Mouse (Mus musculus): ENCODE data around the gene Ccdc78.

Ccdc78 gene

GRCm38 (mm10) chr17:25783861-25784574 lies 2.4 kb upstream of the Ccdc78 start:
- DNase-seq: no peak

DNA sequence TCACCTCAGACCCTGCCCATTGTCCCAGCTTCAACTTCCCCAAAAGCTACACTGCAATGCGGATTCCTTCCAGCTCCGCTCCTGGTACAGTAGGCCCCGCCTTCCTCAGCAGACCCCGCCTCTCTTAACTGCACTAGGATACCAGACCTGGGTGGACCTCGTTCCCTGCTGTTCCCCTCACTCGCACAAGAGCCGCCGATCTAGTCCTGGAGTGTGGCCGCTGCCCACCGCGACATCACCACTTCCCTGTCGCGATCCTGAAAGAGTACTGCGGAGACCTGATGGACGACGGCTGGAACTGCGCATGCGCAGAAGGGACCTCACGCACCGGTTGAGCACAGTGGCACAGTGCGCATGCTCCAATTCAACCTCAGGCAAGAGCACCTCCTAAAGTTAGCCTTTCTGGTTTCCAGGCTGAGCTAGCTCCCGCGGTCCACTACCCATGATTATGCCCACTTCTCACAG lies 1.1 kb upstream of the Ccdc78 start, which contains the start of gene Haghl:
Gene Haghl, minus strand, starts transcription at position 393 of the 465 bp plus-strand sequence.
- DNase-seq: peak; percentile 96 to 99

GRCm38 (mm10) chr17:25786781-25787504 lies 563 bp downstream of the Ccdc78 start:
- peak in 1 of 2 experiments; percentile 12 for DNase-seq

DNA sequence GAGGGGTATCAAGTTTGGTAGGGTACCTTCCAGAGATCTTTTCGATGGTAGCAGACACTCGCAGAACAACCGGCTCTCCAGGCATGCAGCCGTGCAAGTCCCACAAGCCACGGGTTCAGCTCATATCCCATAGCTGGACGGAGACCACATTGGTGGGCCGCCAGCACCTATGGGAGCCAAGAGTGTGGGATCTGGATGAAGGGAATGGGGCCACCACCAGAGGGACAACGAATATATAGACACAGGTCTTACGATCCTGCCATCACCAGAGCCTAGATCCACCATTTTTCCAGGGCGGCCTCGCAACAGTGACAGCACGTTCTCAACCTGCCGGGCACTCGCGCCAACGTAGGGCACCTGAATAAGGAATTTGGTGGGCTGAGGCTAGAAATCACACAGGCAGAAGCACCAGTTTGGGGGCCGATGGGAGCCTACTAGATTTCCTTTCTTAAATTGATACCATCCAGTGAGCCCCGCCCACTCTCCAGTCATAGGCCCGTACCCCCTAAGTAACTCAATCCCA lies 5.0 kb downstream of the Ccdc78 start:
- DNase-seq: peak in 1 of 2 experiments; percentile 28

DNA sequence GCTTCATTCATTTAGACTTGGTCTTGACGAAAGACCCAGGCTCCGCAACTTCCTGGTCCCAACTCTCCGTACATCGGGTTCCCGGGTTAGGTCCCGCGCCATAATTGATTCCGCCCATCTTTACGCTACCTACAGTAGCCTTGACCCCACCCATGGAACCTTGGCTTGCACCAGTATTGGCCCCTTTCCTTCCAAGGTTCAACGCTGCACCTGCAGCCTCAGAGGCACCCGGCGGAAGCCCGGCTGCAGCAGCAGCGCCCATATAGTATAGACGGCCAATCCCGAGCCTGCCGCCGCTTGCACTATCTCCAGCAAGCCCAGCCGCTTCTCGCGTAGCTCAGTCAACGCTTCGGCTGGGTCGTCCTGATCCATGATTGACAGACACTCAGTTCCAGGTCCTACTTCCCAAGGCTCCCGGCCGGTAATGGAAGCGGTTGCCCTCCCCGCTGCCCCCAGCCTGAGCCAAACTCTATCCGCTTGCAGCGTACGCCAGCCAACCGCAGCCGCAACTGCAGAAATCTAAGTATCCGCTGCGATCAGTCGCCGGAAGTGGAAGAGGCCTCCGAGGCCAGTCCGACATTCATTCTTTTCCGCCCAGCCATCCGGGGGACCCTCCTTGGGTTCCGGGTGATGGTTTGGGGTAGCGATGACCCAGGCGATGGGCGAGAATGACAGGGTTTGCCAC lies 5.6 kb downstream of the Ccdc78 start:
- DNase-seq: peak; percentile 79 to 90

DNA sequence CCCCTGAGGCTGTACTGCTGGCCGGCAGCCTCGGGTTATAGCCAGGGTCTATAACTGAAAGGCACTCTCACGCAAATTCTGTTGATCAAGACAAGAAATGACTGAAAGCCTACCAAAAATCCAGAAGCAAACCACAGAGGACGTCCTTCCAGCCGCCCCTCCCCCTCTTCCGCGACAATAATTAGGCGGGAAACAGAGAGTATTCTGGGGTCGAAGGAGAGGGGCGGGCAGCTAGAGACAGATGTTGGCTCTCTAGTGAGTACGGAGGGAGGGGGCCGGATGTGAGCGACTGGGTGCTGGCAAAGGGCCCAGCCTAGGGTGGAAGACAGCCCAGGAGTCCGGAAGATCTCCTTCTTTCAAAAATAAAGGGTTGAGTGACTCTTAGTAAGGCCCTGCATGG lies 6.2 kb downstream of the Ccdc78 start, which contains the start of gene Fam173a:
Gene Fam173a, minus strand, starts transcription at position 287 of the 400 bp plus-strand sequence.
- peak in 1 of 2 experiments; percentile 62 for DNase-seq

- DNase-seq: peak; percentile 22 to 27
Observed at GRCm38 (mm10) chr17:25794197-25794596, 7.8 kb downstream of the Ccdc78 start.

DNA sequence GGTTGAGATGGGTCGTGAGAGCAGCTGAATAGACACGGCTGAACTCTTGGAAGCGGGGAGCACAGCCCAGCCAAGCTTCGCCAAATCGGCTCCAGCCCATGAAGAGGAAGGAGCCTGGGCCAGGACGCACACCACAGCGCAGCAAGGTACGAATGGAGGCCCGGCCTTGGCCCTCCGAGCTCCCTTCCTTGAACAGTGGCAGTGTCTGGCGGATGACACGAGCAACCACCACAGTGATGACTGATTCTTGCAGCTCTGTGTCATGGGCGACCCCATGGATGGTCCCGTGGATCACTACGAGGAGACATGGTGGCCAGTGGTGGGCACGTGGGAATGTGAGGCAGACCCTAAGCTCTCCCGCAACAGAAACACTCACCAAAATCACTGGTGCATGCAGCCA lies 8.6 kb downstream of the Ccdc78 start:
- DNase-seq: no peak

DNA sequence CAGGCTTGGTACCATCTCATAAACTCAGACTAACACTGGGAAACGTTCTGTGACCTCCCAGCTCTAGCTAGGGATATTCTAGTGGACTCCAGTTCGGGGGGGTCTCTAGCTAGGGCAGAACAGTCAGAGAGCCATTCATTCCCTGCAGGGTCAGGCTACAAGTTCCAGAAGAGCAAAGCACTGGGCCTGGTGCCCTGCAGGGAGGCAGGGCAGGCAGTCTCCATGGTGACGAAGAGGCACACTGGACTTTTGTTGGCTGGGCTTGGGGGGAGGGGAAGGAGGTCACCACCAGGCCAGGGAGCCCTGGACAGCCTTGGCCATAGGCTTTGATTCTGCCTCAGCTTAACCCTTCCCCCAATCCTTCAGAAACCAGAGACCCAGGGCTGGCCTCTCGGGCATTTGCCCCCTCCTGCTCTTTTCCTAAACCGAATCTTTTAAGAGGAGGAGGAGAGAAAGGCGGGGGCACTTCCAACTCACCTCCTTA lies 9.3 kb downstream of the Ccdc78 start, which contains the start of gene AC134908.4:
Gene AC134908.4, minus strand, starts transcription at position 51 of the 484 bp plus-strand sequence.
- DNase-seq: peak; percentile 37 to 53

- peak in 1 of 2 experiments; percentile 45 for DNase-seq
Observed at GRCm38 (mm10) chr17:25796211-25796771, 9.9 kb downstream of the Ccdc78 start.

DNA sequence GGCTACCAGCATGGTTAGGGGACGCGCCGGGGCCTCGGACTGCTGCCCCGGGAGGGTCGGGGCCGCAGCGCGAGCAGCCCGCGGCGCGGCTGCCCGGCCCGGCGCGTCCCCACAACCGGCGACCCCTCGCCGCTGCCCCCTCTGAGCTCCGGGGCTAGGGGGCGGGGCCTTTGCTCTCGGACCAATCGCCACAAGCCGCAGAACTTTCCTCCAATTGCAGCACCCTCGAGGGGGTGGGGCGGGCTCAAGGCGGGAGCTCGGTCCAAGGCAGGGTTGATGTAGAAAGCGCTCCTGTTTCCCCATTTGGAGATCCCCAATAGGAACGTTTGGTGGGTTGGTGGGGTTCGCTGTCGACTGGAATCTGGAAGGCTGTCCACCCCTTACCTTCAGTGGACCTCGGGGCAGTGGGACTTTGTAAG lies 10.6 kb downstream of the Ccdc78 start, which contains the start of gene Metrn:
Gene Metrn, minus strand, starts transcription at position 186 of the 419 bp plus-strand sequence.
- DNase-seq: peak; percentile 73 to 81

DNA sequence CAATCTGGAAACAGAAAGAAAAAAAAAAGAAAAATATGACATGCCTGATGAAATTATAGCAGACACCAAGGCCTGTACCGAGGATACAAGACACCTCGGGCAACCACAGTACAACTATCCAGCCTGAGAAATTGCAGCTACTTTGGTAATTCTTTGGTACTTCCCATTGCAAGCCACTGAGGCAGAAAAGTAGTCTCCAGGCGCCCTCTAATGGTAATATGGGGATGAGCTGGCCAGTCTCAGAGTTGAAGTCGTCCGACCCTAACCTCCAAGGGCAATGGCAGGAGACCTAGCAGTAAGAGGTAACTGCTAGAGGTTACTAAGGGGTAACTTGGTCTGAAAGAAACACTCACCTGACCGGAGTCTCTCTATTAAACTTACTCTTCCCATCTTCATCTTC lies 14.6 kb downstream of the Ccdc78 start:
- DNase-seq: peak; percentile 74 to 75

- DNase-seq: peak in 1 of 2 experiments; percentile 33
Observed at GRCm38 (mm10) chr17:25802825-25803517, 16.6 kb downstream of the Ccdc78 start.

GRCm38 (mm10) chr17:25806507-25806906 lies 20.1 kb downstream of the Ccdc78 start:
- no peak for DNase-seq

- DNase-seq: peak; percentile 17 to 36
Observed at GRCm38 (mm10) chr17:25807452-25807851, 21.1 kb downstream of the Ccdc78 start.

GRCm38 (mm10) chr17:25808028-25808427 lies 21.6 kb downstream of the Ccdc78 start:
- peak in 1 of 2 experiments; percentile 22 for DNase-seq

- peak; percentile 96 to 97 for DNase-seq
Observed at GRCm38 (mm10) chr17:25808789-25809605, 22.6 kb downstream of the Ccdc78 start, which contains the start of gene Fbxl16. Fbxl16 (plus strand) TSS chr17:25809085.

GRCm38 (mm10) chr17:25809606-25810340 lies 23.4 kb downstream of the Ccdc78 start:
- DNase-seq: peak; percentile 79 to 86

DNA sequence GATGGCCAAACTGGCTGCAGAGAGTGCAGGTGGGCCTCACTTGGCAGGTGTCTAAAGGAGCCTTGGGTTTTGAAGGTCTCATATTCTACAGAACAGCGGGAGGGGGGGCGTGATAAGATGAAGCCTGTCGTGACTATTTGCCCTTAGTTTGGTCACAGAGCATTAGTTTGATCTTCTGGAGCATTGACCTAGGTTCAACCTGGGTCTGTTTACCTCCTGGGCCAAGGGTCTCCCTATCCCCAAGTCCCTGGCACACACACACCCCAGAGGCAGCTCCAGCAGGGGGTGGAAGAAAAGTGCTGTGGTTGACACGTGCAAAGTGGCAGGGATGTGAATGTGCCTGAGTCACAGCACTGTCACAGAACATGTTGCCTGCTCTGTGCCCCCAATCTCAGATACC lies 24.5 kb downstream of the Ccdc78 start:
- DNase-seq: peak; percentile 21 to 29

DNA sequence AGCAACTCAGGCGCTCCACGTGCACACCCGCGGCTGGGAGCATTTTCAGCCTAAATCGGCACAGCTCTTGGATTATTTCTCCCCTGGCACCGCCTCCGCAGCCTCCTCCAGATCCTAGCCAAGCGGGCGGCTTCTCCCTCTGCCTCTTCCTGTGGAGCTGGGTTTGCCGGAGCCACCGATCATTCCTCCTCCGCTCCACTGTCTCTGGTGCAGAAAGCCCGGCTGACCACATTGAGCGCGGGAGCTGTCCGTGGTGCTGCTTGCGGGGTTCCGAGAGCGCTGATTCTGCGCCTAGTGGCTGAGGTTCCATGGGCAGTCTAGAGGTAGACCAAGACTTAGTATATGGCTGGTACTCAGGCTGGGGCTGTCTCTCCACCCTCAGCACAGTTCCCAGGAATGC lies 27.1 kb downstream of the Ccdc78 start:
- DNase-seq: peak; percentile 70 to 74
